Mouse (Mus musculus): ENCODE measurements around the gene Stox1. TPM values are rescaled to one million over a fixed set of nuclear protein-coding genes. Genes with fewer than 3 reads are reported as not detected.
A peak's percentile ranks its signal among the peaks of the same experiment; 100 is the strongest.

The Stox1 gene
- polyA plus RNA-seq, 1 experiment from 2014 or later, result 2.1 TPM

- no peaks in the 10 kb centered on the region for H3K36me3 ChIP-seq (ENCODE audit: insufficient read depth, low read length)
- H3K4me1 ChIP-seq (ENCODE audit: insufficient read depth, low read length), result no peaks in the 10 kb centered on the region
- H3K27ac ChIP-seq (ENCODE audit: low read length), result no peak overlapping the region
- 53% methylated on average over 14 of the region's 14 CpGs for WGBS
- H3K4me3 ChIP-seq (ENCODE audit: low read length), result no peak overlapping the region
- peak; percentile 39; the same call in 1 of the 2 replicates for ATAC-seq (ENCODE audit: low FRiP score, low TSS enrichment)
- H3K4me2 ChIP-seq (replicated peaks; ENCODE audit: low read depth, low read length), result no peak overlapping the region
- no peaks in the 10 kb centered on the region for H3K9me3 ChIP-seq (ENCODE audit: low read length)
- no peak overlapping the region for H3K9ac ChIP-seq (replicated peaks; ENCODE audit: low read length)
- no peaks in the 10 kb centered on the region for H3K27me3 ChIP-seq (ENCODE audit: insufficient read depth, low read length)
Measured at GRCm38 (mm10) chr10:62669245-62669644, 56.7 kb downstream of the Stox1 start.

- 67% methylated on average over 2 of the region's 2 CpGs for whole genome bisulfite sequencing
- Histone ChIP-seq H3K36me3 (ENCODE audit: insufficient read depth, low read length) (no peaks in the 10 kb centered on the region), H3K27ac (ENCODE audit: low read length) (no peak overlapping the region), H3K4me3 (ENCODE audit: low read length) (no peak overlapping the region), H3K27me3 (ENCODE audit: insufficient read depth, low read length) (no peaks in the 10 kb centered on the region), H3K4me1 (ENCODE audit: insufficient read depth, low read length) (no peaks in the 10 kb centered on the region), H3K4me2 (replicated peaks; ENCODE audit: low read depth, low read length) (no peak overlapping the region), H3K9me3 (ENCODE audit: low read length) (no peaks in the 10 kb centered on the region), H3K9ac (replicated peaks; ENCODE audit: low read length) (no peak overlapping the region)
- ATAC-seq (ENCODE audit: low FRiP score, low TSS enrichment), result no peak
Measured at GRCm38 (mm10) chr10:62668463-62668862, 57.5 kb downstream of the Stox1 start.

- no peaks in the 10 kb centered on the region for H3K27me3 ChIP-seq (ENCODE audit: insufficient read depth, low read length)
- no peak overlapping the region for H3K27ac ChIP-seq (ENCODE audit: low read length)
- no peaks in the 10 kb centered on the region for H3K36me3 ChIP-seq (ENCODE audit: insufficient read depth, low read length)
- H3K4me2 ChIP-seq (replicated peaks; ENCODE audit: low read depth, low read length), result no peak overlapping the region
- H3K9me3 ChIP-seq (ENCODE audit: low read length), result no peaks in the 10 kb centered on the region
- no peak overlapping the region for H3K9ac ChIP-seq (replicated peaks; ENCODE audit: low read length)
- no peak overlapping the region for H3K4me3 ChIP-seq (ENCODE audit: low read length)
- WGBS, result 83% methylated on average over 5 of the region's 5 CpGs
- no peak for ATAC-seq (ENCODE audit: low FRiP score, low TSS enrichment)
- H3K4me1 ChIP-seq (ENCODE audit: insufficient read depth, low read length), result no peaks in the 10 kb centered on the region
Measured at GRCm38 (mm10) chr10:62668043-62668442, 57.9 kb downstream of the Stox1 start.

GRCm38 (mm10) chr10:62664963-62665590, 60.9 kb downstream of the Stox1 start:
- Histone ChIP-seq H3K27ac (ENCODE audit: low read length) (peak overlapping the region; percentile 52), H3K27me3 (ENCODE audit: insufficient read depth, low read length) (no peaks in the 10 kb centered on the region), H3K9ac (replicated peaks; ENCODE audit: low read length) (peak overlapping the region; percentile 39; the same call in 1 of the 2 replicates), H3K9me3 (ENCODE audit: low read length) (no peaks in the 10 kb centered on the region), H3K4me2 (replicated peaks; ENCODE audit: low read depth, low read length) (peak overlapping the region; percentile 42), H3K4me3 (ENCODE audit: low read length) (peak overlapping the region; percentile 16), H3K36me3 (ENCODE audit: insufficient read depth, low read length) (no peaks in the 10 kb centered on the region), H3K4me1 (ENCODE audit: insufficient read depth, low read length) (no peaks in the 10 kb centered on the region)
- WGBS, result 52% methylated on average over 27 of the region's 27 CpGs
- no peak for ATAC-seq (ENCODE audit: low FRiP score, low TSS enrichment)

GRCm38 (mm10) chr10:62664171-62664570, 61.8 kb downstream of the Stox1 start:
- 84% methylated on average over 10 of the region's 10 CpGs for WGBS

GRCm38 (mm10) chr10:62656711-62657110, 69.2 kb downstream of the Stox1 start:
- Histone ChIP-seq H3K36me3 (ENCODE audit: insufficient read depth, low read length) (no peaks in the 10 kb centered on the region), H3K9me3 (ENCODE audit: low read length) (no peaks in the 10 kb centered on the region), H3K27me3 (ENCODE audit: insufficient read depth, low read length) (no peaks in the 10 kb centered on the region), H3K27ac (ENCODE audit: low read length) (no peak overlapping the region), H3K4me1 (ENCODE audit: insufficient read depth, low read length) (peaks cover 4% of the 10 kb centered on the region), H3K4me2 (replicated peaks; ENCODE audit: low read depth, low read length) (no peak overlapping the region), H3K4me3 (ENCODE audit: low read length) (no peak overlapping the region), H3K9ac (replicated peaks; ENCODE audit: low read length) (no peak overlapping the region)
- WGBS, result 85% methylated on average over 7 of the region's 7 CpGs
- no peak for ATAC-seq (ENCODE audit: low FRiP score, low TSS enrichment)

More at GRCm38 (mm10) chr10:62664171-62664570, 61.8 kb downstream of the Stox1 start:
- ATAC-seq (ENCODE audit: low FRiP score, low TSS enrichment), result no peak
- Histone ChIP-seq H3K9me3 (ENCODE audit: low read length) (no peaks in the 10 kb centered on the region), H3K36me3 (ENCODE audit: insufficient read depth, low read length) (no peaks in the 10 kb centered on the region), H3K27me3 (ENCODE audit: insufficient read depth, low read length) (no peaks in the 10 kb centered on the region), H3K9ac (replicated peaks; ENCODE audit: low read length) (no peak overlapping the region), H3K27ac (ENCODE audit: low read length) (no peak overlapping the region), H3K4me2 (replicated peaks; ENCODE audit: low read depth, low read length) (no peak overlapping the region), H3K4me1 (ENCODE audit: insufficient read depth, low read length) (no peaks in the 10 kb centered on the region), H3K4me3 (ENCODE audit: low read length) (no peak overlapping the region)

GRCm38 (mm10) chr10:62651961-62652360, 74.0 kb downstream of the Stox1 start:
- Histone ChIP-seq H3K9ac (replicated peaks; ENCODE audit: low read length) (peak overlapping the region; percentile 72), H3K9me3 (ENCODE audit: low read length) (no peaks in the 10 kb centered on the region), H3K36me3 (ENCODE audit: insufficient read depth, low read length) (no peaks in the 10 kb centered on the region), H3K4me1 (ENCODE audit: insufficient read depth, low read length) (peaks cover 14% of the 10 kb centered on the region), H3K27ac (ENCODE audit: low read length) (peak overlapping the region; percentile 94), H3K4me3 (ENCODE audit: low read length) (peak overlapping the region; percentile 99), H3K4me2 (replicated peaks; ENCODE audit: low read depth, low read length) (peak overlapping the region; percentile 55), H3K27me3 (ENCODE audit: insufficient read depth, low read length) (no peaks in the 10 kb centered on the region)
- WGBS, result 21% methylated on average over 3 of the region's 3 CpGs
- no peak for ATAC-seq (ENCODE audit: low FRiP score, low TSS enrichment)

GRCm38 (mm10) chr10:62650881-62651810, 74.8 kb downstream of the Stox1 start, which contains the start of gene Ddx50:
Gene Ddx50 (minus strand): TSS chr10:62651218.
- Histone ChIP-seq H3K4me1 (ENCODE audit: insufficient read depth, low read length) (peaks cover 14% of the 10 kb centered on the region), H3K27me3 (ENCODE audit: insufficient read depth, low read length) (no peaks in the 10 kb centered on the region), H3K36me3 (ENCODE audit: insufficient read depth, low read length) (peaks cover 6% of the 10 kb centered on the region; the same call in 1 of the 2 replicates), H3K4me3 (ENCODE audit: low read length) (peak within 1 kb of the TSS; percentile 99), H3K27ac (ENCODE audit: low read length) (peak within 1 kb of the TSS; percentile 94), H3K4me2 (replicated peaks; ENCODE audit: low read depth, low read length) (peak within 1 kb of the TSS; percentile 85), H3K9ac (replicated peaks; ENCODE audit: low read length) (peak within 1 kb of the TSS; percentile 96), H3K9me3 (ENCODE audit: low read length) (no peaks in the 10 kb centered on the region)
- ATAC-seq (ENCODE audit: low FRiP score, low TSS enrichment), result peak; percentile 100
- WGBS, result under 1% methylated on average over 88 of the region's 89 CpGs

GRCm38 (mm10) chr10:62650358-62650782, 75.6 kb downstream of the Stox1 start:
- Histone ChIP-seq H3K27ac (ENCODE audit: low read length) (peak overlapping the region; percentile 94), H3K9me3 (ENCODE audit: low read length) (no peaks in the 10 kb centered on the region), H3K9ac (replicated peaks; ENCODE audit: low read length) (peak overlapping the region; percentile 96), H3K4me3 (ENCODE audit: low read length) (peak overlapping the region; percentile 99), H3K4me1 (ENCODE audit: insufficient read depth, low read length) (peaks cover 14% of the 10 kb centered on the region), H3K36me3 (ENCODE audit: insufficient read depth, low read length) (peaks cover 10% of the 10 kb centered on the region; the same call in 1 of the 2 replicates), H3K27me3 (ENCODE audit: insufficient read depth, low read length) (no peaks in the 10 kb centered on the region), H3K4me2 (replicated peaks; ENCODE audit: low read depth, low read length) (peak overlapping the region; percentile 85)
- WGBS, result 0% methylated on average over 17 of the region's 17 CpGs
- ATAC-seq (ENCODE audit: low FRiP score, low TSS enrichment), result no peak

Measured in kidney, embryonic 16.5 days (tissue).